Mouse (Mus musculus) kidney, adult 18-20 months (tissue): ENCODE results near the gene Hyal2.

ENCODE experiments used
- DNase-seq: peaks from one replicate; pipeline ENCODE4 v3.0.0; 2021

The Hyal2 gene

DNA sequence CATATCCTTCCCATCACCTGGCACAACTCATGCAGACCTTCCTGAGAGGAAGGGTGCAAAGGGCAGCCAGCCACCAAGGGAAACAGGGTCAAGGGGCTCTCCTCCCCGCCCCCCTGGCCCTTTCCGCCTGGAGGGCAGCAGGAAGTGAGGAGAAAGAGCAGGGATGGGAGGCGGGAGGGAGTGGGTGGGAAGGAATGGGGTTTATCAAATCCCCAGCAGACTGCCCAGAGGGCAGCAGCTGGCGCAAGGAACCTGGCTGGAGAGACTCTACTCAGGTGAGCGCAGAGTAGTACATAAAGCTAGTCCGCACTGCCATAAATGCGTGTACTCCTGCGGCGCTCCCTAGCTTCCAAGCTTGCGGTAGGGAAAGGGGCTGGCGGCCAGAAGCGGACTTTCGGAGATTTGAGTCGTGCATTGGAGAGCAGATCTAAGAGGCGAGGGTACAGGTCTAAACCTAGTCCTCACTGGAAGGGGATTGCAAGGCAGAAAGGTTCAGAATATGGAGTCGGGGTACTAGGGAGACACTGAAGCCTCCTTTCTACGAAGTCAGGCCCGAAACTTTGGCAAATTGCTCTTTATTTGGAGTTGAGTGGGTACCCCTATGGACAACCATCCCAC is at the start of gene Hyal2:
TSS of gene Hyal2 (plus strand) at position 244 of the 618 bp plus-strand sequence.
- DNase-seq, result peak; percentile 85

- DNase-seq, result no peak
Measured at GRCm38 (mm10) chr9:107520331-107520730, 47.4 kb upstream of the Hyal2 start.

GRCm38 (mm10) chr9:107521190-107521589 is 46.6 kb upstream of the Hyal2 start:
- no peak for DNase-seq

GRCm38 (mm10) chr9:107521711-107522399 is 45.9 kb upstream of the Hyal2 start:
- no peak for DNase-seq

DNA sequence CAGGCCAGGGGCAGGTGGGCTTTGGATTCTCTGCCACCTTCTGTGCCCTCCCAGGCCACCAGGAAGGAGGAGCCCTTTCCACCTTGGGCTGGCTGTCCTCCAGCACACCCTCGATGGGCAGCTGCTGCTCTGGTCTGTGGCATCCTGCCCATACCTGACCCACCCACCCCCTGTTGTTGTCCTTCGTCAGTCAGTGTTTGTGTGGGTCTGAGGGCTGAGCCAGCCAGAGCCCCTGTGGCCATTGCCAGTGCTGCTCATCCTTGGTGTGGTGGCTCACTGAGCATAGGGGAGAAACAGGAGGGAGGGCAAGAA is 45.4 kb upstream of the Hyal2 start:
- no peak for DNase-seq

- peak; percentile 81 for DNase-seq
Measured at GRCm38 (mm10) chr9:107526198-107527026, 41.3 kb upstream of the Hyal2 start.

GRCm38 (mm10) chr9:107533791-107534407 is 33.8 kb upstream of the Hyal2 start, which contains the start of gene Tmem115:
Tmem115 (plus strand) TSS chr9:107533945.
- peak; percentile 90 for DNase-seq

- DNase-seq, result no peak
Measured at GRCm38 (mm10) chr9:107534408-107535202, 33.1 kb upstream of the Hyal2 start.

DNA sequence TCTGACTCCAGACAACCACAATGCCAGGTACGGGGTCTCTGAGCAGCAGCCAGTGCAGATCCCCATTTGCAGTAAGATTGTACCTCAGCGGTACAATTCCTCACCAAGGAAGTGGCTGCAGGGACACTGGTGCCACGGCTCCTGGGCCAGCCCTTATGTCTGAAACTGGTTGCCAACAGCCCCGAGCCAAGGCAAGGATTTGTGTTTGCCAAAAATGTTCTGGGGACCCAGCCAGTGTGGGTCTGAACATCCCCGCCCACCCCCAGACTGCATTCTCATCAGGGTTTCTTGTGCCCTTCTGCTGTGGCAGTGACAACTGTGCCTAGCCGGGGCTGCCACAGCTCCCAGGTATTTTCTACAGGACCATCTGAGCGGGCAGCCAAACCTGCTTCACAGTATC is 29.5 kb upstream of the Hyal2 start:
- DNase-seq, result no peak

DNA sequence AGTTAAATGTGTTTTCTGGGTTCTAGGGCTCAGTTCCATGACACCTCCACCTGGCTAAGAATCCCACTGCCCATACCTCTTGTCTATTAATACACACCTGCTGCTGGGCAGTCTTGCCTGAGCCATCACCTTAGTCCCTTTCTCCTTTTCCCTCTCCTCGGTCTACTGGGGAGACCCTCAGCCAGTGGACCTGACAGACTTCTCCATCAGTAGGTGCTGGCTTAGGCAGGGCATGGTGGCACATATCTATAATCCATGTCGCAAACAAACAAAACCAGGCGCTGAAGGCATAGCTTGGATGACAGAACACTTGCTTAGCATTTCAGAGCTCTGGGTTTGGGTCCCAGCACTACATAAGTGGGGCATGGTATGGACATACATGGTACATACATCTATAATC is 29.0 kb upstream of the Hyal2 start:
- no peak for DNase-seq

GRCm38 (mm10) chr9:107539940-107540339 is 27.8 kb upstream of the Hyal2 start:
- no peak for DNase-seq

- DNase-seq, result no peak
Measured at GRCm38 (mm10) chr9:107540420-107540819, 27.3 kb upstream of the Hyal2 start.

DNA sequence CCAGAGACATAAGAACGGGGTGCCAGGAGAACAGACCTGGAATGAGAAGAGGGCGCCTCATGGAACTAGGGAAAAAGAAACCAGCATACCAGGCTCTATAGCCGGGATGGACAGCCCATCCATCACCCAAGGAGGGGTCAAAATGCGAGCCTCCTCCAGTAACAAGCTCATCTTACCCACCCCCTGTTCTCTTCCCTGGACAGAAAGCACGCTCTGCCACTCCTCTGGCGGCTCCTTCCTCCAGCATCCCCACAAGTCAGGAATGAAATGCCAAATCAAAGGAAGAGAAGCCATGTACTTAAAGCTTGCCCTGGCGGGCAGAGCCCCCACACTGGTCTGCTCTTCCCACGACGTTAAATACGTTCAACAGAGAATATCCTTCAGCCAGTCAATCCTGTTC is 26.7 kb upstream of the Hyal2 start:
- DNase-seq, result no peak

DNA sequence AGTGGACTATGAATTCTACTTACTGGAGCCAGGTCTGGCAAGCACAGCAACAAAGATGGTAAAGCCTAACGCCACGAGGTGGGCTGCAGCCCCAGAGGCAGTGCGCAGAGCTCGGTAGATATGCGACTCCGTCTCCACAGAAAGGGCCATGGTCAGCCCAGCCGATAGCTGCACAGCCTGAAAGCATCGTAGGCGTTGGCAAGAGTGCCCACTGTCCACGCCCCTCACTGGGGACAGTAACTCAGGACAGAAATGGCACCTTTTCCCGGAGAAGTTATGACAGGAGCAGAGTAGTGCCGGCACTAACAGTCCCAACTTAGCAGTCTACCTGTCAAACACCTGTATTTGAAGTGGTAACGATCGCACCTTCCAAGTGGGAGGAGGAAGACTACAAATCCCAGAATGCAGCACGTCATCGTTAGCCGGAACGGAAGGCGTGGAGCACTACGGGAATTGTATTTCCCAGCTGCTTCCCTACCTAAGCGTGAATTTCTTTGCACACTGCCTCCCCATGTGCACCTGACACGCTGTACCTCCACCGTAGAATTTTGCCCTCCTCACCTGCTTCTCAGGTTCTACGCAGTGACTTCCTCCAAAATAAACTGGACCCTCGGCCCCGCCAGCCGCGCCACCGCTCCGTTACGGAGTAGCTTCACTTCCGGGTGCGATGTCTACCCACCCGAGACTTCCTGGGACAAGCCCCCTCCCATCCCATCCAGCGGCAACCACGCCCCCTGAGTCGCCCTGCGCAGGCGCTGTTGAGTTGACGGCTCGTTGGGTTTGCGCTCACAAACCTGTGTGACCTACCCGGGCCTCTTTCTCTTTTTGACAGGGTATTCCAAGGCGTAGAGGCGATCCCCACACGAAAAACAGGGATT is 26.0 kb upstream of the Hyal2 start, which contains the start of the genes Cyb561d2 and Nprl2:
TSS of gene Cyb561d2 (minus strand) at position 720 of the 878 bp plus-strand sequence.
TSS of gene Nprl2 (plus strand) at position 753 of the 878 bp plus-strand sequence.
- DNase-seq, result peak; percentile 98

DNA sequence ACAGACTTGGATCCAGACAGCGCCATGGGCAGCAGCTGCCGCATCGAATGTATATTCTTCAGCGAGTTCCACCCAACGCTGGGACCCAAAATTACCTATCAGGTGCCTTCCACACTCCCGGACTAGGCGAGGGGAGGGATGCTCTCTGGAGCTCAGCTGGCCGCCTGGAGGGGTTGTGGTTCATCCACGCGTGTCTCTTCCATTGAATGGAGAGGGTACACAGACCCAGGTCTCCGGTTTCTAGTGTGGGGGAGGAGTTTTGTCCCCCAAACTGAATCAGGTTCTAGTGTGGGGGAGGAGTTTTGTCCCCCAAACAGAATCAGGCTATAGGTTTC is 25.4 kb upstream of the Hyal2 start:
- DNase-seq, result no peak

- DNase-seq, result no peak
Measured at GRCm38 (mm10) chr9:107542721-107543120, 25.0 kb upstream of the Hyal2 start.

GRCm38 (mm10) chr9:107543299-107543698 is 24.4 kb upstream of the Hyal2 start:
- DNase-seq, result no peak

- DNase-seq, result no peak
Measured at GRCm38 (mm10) chr9:107544196-107544700, 23.5 kb upstream of the Hyal2 start.

- DNase-seq, result no peak
Measured at GRCm38 (mm10) chr9:107544729-107545128, 23.0 kb upstream of the Hyal2 start.

DNA sequence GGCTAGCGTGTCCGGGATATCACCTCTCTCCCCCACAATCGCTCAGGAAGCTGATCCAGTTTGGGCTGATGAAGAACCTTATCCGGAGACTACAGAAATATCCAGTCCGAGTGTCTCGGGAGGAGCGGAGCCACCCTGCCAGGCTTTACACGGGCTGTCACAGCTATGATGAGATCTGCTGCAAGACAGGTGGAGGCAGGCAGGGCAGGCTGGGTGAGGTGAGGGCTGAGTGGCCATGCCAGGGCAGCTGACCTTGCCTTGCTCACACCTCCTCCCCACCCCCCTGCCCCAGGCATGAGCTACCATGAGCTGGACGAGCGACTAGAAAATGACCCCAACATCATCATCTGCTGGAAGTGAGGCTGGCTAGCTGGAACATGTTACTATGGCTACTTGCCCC is 22.5 kb upstream of the Hyal2 start:
- no peak for DNase-seq

- peak; percentile 81 for DNase-seq
Measured at GRCm38 (mm10) chr9:107545602-107546001, 22.1 kb upstream of the Hyal2 start.
